Mouse (Mus musculus): ENCODE data around the gene Fkrp. TPM values are rescaled to one million over a fixed set of nuclear protein-coding genes. Genes with fewer than 3 reads are reported as not detected.

The Fkrp gene
- 10 to 100 TPM; 10.2 to 21.8 TPM for polyA plus RNA-seq (2012; fragmentation: generic; extraction: Trizol)

DNA sequence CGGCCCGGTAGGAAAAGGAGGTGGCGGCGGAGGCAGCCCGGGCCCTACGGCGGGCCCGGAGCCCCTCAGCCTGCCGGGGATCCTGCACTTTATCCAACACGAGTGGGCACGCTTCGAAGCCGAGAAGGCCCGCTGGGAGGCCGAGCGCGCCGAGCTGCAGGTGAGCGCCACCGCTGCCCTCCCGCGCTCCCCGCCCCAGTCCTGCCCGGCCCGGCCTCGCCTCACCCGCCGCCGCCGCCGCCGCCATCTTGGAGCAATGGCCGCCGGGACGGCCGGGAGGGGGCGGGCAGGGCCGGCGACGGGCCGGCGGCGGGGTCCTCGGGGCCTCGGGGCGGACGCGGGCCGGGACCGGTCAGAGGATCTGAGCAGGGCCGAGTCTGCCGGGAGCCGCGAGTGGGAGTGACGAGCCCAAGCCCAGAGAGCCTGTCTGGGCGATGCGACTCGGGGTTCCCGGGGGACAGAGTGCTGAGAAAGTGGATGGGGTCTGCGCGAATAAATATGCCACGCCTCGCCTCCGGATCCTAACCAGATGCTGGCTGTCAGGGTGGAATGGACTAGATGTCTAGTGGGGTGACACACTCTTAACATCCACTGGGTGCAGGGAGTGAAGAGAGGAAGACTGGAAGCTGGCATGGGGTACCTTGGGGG lies at the start of gene Fkrp:
Gene Fkrp, minus strand, starts transcription at position 258 of the 648 bp plus-strand sequence.

DNA sequence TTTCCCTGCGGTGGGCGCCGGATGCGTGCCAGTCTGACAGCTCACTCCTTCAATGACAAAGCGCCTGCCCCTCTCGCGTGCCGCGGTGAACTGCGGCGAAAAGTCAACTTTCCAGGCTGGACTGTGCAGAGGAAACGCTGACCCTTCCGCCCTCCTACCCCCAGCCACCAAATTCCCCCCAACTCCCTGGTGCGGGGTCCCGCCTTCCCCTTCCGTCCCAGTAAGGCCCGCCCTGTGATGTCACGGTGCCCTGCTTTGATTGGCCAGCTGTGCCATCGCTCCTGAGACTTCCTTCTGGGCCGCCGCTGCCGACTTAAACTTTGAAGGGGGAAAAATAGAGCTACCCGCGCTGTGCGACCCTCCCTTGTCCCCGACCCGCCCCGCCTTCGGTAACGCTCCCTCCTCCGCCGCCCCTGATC lies 26.1 kb upstream of the Fkrp start, which contains the start of gene Prkd2:
Gene Prkd2, plus strand, starts transcription at position 258 of the 419 bp plus-strand sequence.

DNA sequence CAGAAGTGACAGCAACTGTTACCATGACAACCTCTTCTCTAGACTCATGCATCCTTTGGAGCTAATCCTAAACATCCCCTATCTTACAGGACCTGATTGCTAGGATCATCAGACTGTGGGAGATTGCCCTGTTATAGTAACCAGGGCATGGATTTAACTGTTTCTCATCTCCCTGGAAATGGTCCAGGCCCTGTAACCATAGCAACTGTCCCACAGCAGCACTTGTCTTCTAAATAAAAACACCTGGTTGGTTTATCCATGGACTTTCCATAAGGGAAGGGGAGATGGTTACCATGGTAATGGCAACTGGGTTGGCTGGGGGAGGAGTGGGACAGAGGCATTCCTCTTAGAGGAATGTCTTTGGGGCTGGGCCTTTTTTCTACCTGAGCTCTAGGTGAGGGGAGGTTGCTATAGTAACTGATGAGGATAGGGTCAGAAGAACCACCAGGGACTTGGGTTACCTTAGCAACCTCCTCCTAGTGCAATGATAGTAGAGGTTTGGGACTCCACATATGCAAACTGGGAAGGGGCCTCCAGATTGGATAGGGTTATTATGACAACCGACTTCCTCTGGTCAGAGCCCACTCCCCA lies 1.1 kb downstream of the Fkrp start, which contains the start of gene Strn4:
Gene Strn4, plus strand, starts transcription at position 539 of the 591 bp plus-strand sequence.

DNA sequence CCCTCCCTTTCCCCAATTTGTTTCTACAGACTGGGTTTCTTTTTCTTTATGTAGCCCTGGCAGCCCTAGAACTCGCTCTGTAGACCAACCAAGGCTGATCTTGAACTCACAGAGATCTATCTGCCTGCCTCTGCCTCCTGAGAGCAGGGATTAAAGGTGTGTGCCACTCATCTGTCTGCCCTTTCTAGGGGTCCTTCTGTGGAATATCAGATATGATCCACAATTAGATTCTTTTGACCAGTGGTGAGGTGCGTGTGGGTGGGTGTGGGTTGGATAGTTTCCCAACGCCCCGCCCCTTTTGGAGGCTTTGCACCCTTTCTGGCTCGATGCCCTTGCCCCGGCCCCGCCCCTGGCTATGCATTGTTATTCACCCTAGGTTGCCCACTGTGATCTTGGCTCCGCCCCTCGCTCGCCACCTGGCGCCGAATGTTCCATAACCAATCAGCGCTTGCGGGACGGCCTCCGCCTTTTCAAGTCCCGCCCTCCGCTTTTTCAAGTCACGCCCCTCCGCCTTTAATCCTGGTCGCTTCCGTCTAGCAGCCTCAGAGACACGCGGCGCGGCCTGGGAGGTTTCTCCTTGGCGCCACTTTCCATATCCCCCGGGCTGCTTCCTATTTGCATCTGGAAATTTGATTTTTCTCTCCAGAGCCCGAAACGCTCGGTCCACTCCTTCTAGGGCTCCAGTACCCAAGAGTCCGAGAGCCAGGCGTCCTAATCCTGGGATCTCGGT lies 35.5 kb downstream of the Fkrp start, which contains the start of gene Slc1a5:
Gene Slc1a5, plus strand, starts transcription at position 516 of the 730 bp plus-strand sequence.

Other genes with a start within 250 kb of the Fkrp start
- gene Arhgap35, start 201.7 kb downstream of the Fkrp start, polyA plus RNA-seq (2012; fragmentation: generic; extraction: Trizol): 10 to 100 TPM in 1 of 2 experiments, 1 to 10 TPM in 1; 3.6 to 26.5 TPM
- gene Ceacam15, start 141.0 kb downstream of the Fkrp start, polyA plus RNA-seq (2012; fragmentation: generic; extraction: Trizol): not detected
- gene Ceacam9, start 94.8 kb downstream of the Fkrp start, polyA plus RNA-seq (2012; fragmentation: generic; extraction: Trizol): not detected
- gene Ap2s1, start 78.3 kb downstream of the Fkrp start, polyA plus RNA-seq (2012; fragmentation: generic; extraction: Trizol): 100 to 1,000 TPM; 475 to 564 TPM
- 10 to 100 TPM in 1 of 2 experiments, 1 to 10 TPM in 1; 4.3 to 13.9 TPM for gene Slc1a5, start 35.4 kb downstream of the Fkrp start, polyA plus RNA-seq (2012; fragmentation: generic; extraction: Trizol)
- gene Strn4, start 843 bp downstream of the Fkrp start, polyA plus RNA-seq (2012; fragmentation: generic; extraction: Trizol): 10 to 100 TPM; 25.0 to 45.4 TPM
- 10 to 100 TPM in 1 of 2 experiments, 1 to 10 TPM in 1; 2.9 to 13.1 TPM for gene Prkd2, start 26.2 kb upstream of the Fkrp start, polyA plus RNA-seq (2012; fragmentation: generic; extraction: Trizol)
- 10 to 100 TPM in 1 of 2 experiments, 1 to 10 TPM in 1; 6.5 to 21.0 TPM for gene Dact3, start 58.6 kb upstream of the Fkrp start, polyA plus RNA-seq (2012; fragmentation: generic; extraction: Trizol)
- gene Gng8, start 75.1 kb upstream of the Fkrp start, polyA plus RNA-seq (2012; fragmentation: generic; extraction: Trizol): 10 to 100 TPM in 1 of 2 experiments, 1 to 10 TPM in 1; 8.6 to 27.3 TPM
- 1 to 10 TPM in 1 of 2 experiments, under 1 TPM in 1; 0.85 to 3.9 TPM for gene Ptgir, start 89.8 kb upstream of the Fkrp start, polyA plus RNA-seq (2012; fragmentation: generic; extraction: Trizol)
- gene Calm3, start 107.4 kb upstream of the Fkrp start, polyA plus RNA-seq (2012; fragmentation: generic; extraction: Trizol): 100 to 1,000 TPM; 163 to 504 TPM
- under 1 TPM in 1 of 2 experiments, not detected in 1; 0.01 TPM for gene Pnmal2, start 128.0 kb upstream of the Fkrp start, polyA plus RNA-seq (2012; fragmentation: generic; extraction: Trizol)
- gene Pnmal1, start 142.9 kb upstream of the Fkrp start, polyA plus RNA-seq (2012; fragmentation: generic; extraction: Trizol): not detected
- gene Gm42372, start 166.4 kb upstream of the Fkrp start, polyA plus RNA-seq (2012; fragmentation: generic; extraction: Trizol): not detected
- gene Ccdc8, start 176.0 kb upstream of the Fkrp start, polyA plus RNA-seq (2012; fragmentation: generic; extraction: Trizol): under 1 TPM; 0.02 to 0.81 TPM
- 10 to 100 TPM; 43.1 to 92.9 TPM for gene Ppp5c, start 211.2 kb upstream of the Fkrp start, polyA plus RNA-seq (2012; fragmentation: generic; extraction: Trizol)
- not detected for gene Hif3a, start 245.7 kb upstream of the Fkrp start, polyA plus RNA-seq (2012; fragmentation: generic; extraction: Trizol)

Data from C3H10T1/2 (cell line).